Mouse (Mus musculus): ENCODE measurements at regions not wholly inside any gene's neighbourhood (a gene's known extent, or its start where the extent isn't known, plus 50 kb on each side); places are given as distances from the start of the nearest gene placed in this dataset.

- no peak for TF ChIP-seq EP300 (IDR thresholded peaks at IDR 0.05; ENCODE audit: low read depth)
- TF ChIP-seq CTCF (IDR thresholded peaks at IDR 0.05; ENCODE audit: low read depth): no peak
These were observed 164.5 kb downstream of the Lnpk start for GRCm38 (mm10) chr2:74414721-74415120.

Data from heart, postnatal 0 days (tissue).